Mouse (Mus musculus): Measurements from ENCODE around the gene Itga6.
A peak's percentile ranks its signal among the peaks of the same experiment; 100 is the strongest.

Gene Itga6

GRCm38 (mm10) chr2:71764961-71765735 lies 19.7 kb downstream of the Itga6 start:
- no peak for DNase-seq

GRCm38 (mm10) chr2:71766007-71766406 lies 20.6 kb downstream of the Itga6 start:
- no peak for DNase-seq

DNA sequence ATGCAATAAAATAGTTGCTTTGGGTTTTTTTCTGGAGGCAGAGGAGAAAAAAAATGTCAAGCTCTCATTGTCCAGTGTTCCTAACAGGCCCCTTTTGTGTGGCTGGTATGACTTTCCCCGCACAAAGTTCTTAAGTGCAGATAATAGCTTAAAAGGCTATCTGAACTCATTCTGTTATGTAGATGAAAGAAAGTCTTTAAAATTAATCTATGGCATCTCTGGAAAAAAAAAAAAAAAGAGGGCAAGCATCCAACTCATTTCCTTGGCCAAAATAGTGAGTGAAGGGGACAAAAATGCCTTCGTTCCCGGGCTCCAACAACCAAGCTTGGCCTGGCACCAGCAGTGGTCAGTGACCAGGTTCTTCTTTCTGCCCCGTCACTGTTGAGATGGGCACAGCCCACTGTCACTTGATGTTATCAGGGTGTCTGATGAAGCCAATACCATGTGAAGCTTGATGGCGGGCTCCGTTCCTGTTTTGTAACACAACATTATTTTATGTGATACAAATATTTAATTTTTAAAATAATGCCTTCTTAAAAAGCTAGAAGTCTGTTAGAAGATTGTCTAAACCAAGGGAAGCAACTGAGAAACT lies 21.7 kb downstream of the Itga6 start:
- no peak for DNase-seq

- no peak for DNase-seq
These were observed 26.3 kb downstream of the Itga6 start for GRCm38 (mm10) chr2:71771762-71772161.

- DNase-seq: no peak
These were observed 28.3 kb downstream of the Itga6 start for GRCm38 (mm10) chr2:71773714-71774113.

DNA sequence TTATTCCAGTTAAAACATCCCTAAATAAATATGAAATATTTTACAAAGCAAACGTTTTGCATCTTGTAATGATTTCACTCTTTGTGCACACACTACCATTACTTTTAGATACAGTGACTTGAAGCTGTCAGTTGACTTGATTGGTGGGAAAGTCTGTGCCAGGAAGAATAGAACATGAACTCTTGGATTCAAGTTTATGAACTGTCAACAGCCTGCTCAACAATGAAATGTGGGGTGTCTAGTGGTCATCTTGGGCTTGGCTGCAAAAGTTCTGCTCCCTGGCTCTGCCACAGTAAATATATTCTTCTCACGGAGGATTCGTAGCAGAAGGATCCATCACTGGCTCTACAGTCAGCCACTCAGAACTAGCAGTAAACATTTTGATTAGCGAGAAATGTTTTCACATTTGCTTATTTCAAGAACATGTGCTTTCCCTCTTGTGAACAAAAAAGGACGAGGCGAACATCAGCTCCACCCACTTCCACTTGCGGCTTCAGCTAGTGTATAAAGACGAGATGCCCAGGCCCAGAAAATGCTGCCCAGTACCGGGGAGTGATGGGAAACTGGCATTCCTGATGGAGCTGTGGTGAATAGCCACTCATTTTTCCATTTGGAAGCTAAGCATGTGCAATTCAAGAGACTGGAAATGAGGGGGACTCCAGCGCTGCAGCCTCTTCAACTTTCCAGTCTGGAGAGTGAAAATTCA lies 29.0 kb downstream of the Itga6 start:
- no peak for DNase-seq

GRCm38 (mm10) chr2:71775201-71775611 lies 29.8 kb downstream of the Itga6 start:
- DNase-seq: no peak

GRCm38 (mm10) chr2:71779266-71779888 lies 34.0 kb downstream of the Itga6 start:
- DNase-seq: no peak

- no peak for DNase-seq
These were observed 34.6 kb downstream of the Itga6 start for GRCm38 (mm10) chr2:71780016-71780415.

- no peak for DNase-seq
These were observed 39.8 kb downstream of the Itga6 start for GRCm38 (mm10) chr2:71785260-71785659.

- DNase-seq: no peak
These were observed 40.6 kb downstream of the Itga6 start for GRCm38 (mm10) chr2:71786060-71786459.

GRCm38 (mm10) chr2:71786591-71787155 lies 41.3 kb downstream of the Itga6 start:
- peak; percentile 61 for DNase-seq

- DNase-seq: no peak
These were observed 41.8 kb downstream of the Itga6 start for GRCm38 (mm10) chr2:71787156-71787590.

DNA sequence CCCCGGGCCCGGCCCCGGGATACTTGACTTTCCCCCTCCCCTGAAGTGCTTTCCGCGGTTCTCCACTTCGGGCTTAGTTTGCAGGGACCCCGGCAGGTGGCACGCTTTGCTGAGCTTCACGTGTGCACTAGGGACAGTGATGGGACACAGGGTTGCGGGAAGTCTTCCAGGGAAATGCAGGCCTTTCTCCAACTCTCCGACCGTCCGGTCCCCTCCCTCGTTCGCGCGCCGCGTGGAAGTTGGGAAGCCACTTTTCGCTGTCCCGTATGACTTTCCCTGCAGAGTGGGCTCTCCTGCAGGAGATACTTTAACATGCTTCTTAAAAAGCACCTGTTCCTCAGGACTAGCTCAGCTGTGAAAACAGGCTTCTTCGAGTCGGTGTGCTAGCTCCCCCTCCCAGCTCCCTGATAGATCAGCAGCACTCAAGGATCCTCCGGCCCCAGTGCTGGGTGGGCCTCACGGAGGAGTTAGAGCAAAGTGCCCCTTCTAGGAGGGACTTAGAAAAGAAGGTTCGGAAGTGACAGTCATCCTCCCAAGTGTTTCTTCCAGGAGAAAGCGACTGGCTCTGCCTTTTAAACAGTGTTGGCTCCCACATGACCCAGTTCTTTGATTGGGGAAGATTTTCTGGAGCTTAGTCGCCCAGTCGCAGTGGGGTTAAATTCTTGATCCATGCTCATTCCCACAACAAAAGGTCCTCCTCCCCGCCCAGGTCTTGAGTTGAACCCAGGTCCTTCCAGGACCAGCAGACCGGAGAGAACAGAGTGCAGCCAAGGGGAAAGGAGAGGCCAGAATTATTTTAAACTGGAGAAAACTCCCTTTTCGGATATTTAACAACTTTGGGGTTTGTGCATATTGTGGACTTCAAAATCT lies 42.4 kb downstream of the Itga6 start:
- peak; percentile 11 for DNase-seq

- no peak for DNase-seq
These were observed 45.3 kb downstream of the Itga6 start for GRCm38 (mm10) chr2:71790752-71791151.

GRCm38 (mm10) chr2:71791203-71791602 lies 45.8 kb downstream of the Itga6 start:
- DNase-seq: no peak

DNA sequence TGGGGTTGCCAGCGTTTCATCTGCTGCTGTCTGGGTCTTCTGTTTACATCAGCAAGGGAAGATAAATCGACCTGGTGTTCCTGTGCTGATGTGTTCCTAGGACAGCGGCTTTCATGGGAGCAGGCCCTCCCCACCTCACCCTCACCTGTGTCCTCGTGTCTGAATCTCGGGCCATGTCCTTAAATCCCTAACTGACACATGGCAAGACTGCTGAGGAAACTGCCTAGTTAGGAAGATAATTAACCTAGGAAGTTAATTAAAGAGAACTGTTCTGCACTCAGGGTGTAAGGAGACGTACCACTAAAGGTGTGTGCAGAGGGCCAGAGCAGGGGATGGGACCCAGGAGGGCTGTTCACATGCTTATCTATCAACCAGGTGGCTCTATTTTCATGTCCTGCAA lies 48.7 kb downstream of the Itga6 start:
- no peak for DNase-seq

- no peak for DNase-seq
These were observed 51.4 kb downstream of the Itga6 start for GRCm38 (mm10) chr2:71796787-71797186.

GRCm38 (mm10) chr2:71800798-71801197 lies 55.4 kb downstream of the Itga6 start:
- DNase-seq: no peak

DNA sequence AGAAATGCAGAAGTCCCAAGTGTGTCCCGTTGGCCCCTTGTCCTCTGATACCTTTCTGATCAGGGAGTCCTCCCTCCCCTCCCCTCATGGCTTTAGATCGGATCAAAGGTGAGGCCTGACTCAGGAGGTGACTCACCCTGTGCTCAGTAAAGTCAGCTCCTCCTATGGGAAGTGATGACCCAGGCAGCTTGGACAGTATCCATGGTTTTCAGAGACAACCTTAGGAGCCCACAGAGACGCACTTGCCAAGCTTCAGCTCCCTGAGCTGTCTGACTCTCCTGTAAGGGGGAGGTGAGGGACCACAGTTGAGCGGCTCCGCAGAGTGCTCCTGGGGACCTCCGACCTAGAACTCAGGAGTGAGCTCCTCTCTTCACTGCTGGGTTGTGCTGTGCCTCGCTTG lies 56.3 kb downstream of the Itga6 start:
- no peak for DNase-seq

- no peak for DNase-seq
These were observed 56.7 kb downstream of the Itga6 start for GRCm38 (mm10) chr2:71802131-71802530.

DNA sequence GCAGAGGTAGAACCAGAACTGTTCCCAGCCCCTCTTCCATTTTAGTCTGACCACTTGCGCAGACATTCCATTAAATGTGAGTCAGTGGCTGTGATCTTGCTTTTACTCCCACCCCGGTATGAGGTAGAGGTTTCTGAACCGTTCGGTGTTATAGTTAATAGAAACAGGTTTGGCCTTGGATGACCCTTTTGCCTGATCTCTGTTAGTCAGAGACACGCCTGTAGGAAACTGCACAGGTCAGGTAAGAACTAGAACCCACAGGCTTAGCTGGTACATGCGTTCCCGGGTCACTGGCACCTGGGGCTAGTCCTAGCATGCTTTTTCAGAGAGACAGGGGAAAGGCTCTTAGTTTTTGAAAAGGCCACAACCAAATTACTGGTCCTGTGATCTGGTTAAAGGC lies 59.7 kb downstream of the Itga6 start:
- DNase-seq: no peak

Data from right cerebral cortex, postnatal 25 days (tissue).